Mouse (Mus musculus) heart, postnatal 0 days (tissue): Measurements from ENCODE around the gene Sp100. TPM values are rescaled to one million over a fixed set of nuclear protein-coding genes. Genes with fewer than 3 reads are reported as not detected.
A peak's percentile ranks its signal among the peaks of the same experiment; 100 is the strongest.

Experiments
- ATAC-seq: fragments of 200-750 bp; cut with Nextera tagmentation; 2 replicates; pipeline ENCODE4 v1.8.0; 2017; ENCODE audit warnings: low read depth, moderate number of reproducible peaks, moderate library complexity; ENCODE audit not compliant: insufficient read depth
- DNase-seq: peaks from one replicate; pipeline ENCODE4 v3.0.0-alpha.2; 2016; ENCODE audit warnings: low spot score
- H3K27ac ChIP-seq: fragments of 300-500 bp; sonication (generic); 2 replicates; pipeline ENCODE4 v1.5.1; 2014; ENCODE audit warnings: low read depth, mild to moderate bottlenecking
- H3K27me3 ChIP-seq: fragments of 300-500 bp; sonication (generic); 2 replicates; pipeline ENCODE4 v1.6.1; 2014; ENCODE audit warnings: low read length, mixed read lengths; ENCODE audit not compliant: control insufficient read depth, insufficient read depth
- H3K36me3 ChIP-seq: fragments of 300-500 bp; sonication (generic); replicated peaks from 2 replicates; pipeline ENCODE4 v1.6.1; 2014; ENCODE audit warnings: low read length, mixed read lengths; ENCODE audit not compliant: control insufficient read depth, insufficient read depth
- H3K4me1 ChIP-seq: fragments of 300-500 bp; sonication (generic); 2 replicates; pipeline ENCODE4 v1.6.1; 2014; ENCODE audit warnings: antibody characterized with exemption; ENCODE audit not compliant: control insufficient read depth, insufficient read depth
- H3K4me2 ChIP-seq: fragments of 300-500 bp; sonication (generic); 2 replicates; pipeline ENCODE4 v1.6.1; 2014; ENCODE audit warnings: low read depth, mild to moderate bottlenecking, low read length, moderate library complexity
- H3K4me3 ChIP-seq: fragments of 300-500 bp; sonication (generic); 2 replicates; pipeline ENCODE4 v1.5.1; 2014; ENCODE audit warnings: low read depth, low read length
- H3K9ac ChIP-seq: fragments of 300-500 bp; sonication (generic); replicated peaks from 2 replicates; pipeline ENCODE4 v1.6.1; 2014; ENCODE audit warnings: low read depth, low read length, mixed read lengths
- H3K9me3 ChIP-seq: fragments of 300-500 bp; sonication (generic); replicated peaks from 2 replicates; pipeline ENCODE4 v1.6.1; 2016; ENCODE audit warnings: low read length; ENCODE audit not compliant: control insufficient read depth
- CTCF ChIP-seq: IDR thresholded peaks from 2 replicates; pipeline ENCODE4 v1.5.1; 2016; ENCODE audit warnings: antibody characterized with exemption, control low read depth, low read depth
- EP300 ChIP-seq: IDR thresholded peaks from 2 replicates; pipeline ENCODE4 v1.6.1; 2016; ENCODE audit warnings: antibody characterized with exemption, low read depth
- WGBS: fragments of 180-500 bp; shearing (Covaris S2); extraction: QIAGEN DNeasy Blood & Tissue Kit; methylation state at CpG from one replicate; pipeline ENCODE4 v1.1.7; 2014; 5-methylcytosine and 5-hydroxymethylcytosine counted together
- polyA plus RNA-seq: library from polyadenylated mRNA; unstranded; fragments of >200 nt; fragmentation: Nextera tagmentation; extraction: Ambion mirVana; gene quantifications from 2 replicates; pipeline ENCODE4 v1.2.1, GENCODE M21; 2015
- total RNA-seq: library from RNA; depleted of rRNA; stranded (reverse); fragments of >200 nt; gene quantifications from 2 replicates; pipeline ENCODE4 v1.2.3, GENCODE M21; 2014; ENCODE audit warnings: low replicate concordance

Gene Sp100
- total and polyA plus RNA-seq, 2 experiments from 2014 or later = 7.2 to 9.2 TPM

- no peak for ATAC-seq
- H3K4me1 ChIP-seq = no peaks in the 10 kb centered on the region
- no peak overlapping the region for H3K4me3 ChIP-seq
- TF ChIP-seq EP300 (no peak), CTCF (no peak)
- 30% methylated on average over 2 of the region's 2 CpGs for WGBS
- H3K27me3 ChIP-seq = no peaks in the 10 kb centered on the region
- no peak overlapping the region for H3K9ac ChIP-seq
- no peaks in the 10 kb centered on the region for H3K36me3 ChIP-seq
- no peak overlapping the region for H3K4me2 ChIP-seq
- H3K27ac ChIP-seq = no peak overlapping the region
- DNase-seq = no peak
- no peaks in the 10 kb centered on the region for H3K9me3 ChIP-seq
Measured at GRCm38 (mm10) chr1:85742916-85743505, 93.2 kb downstream of the Sp100 start.

GRCm38 (mm10) chr1:85744539-85744938 lies 94.8 kb downstream of the Sp100 start:
- WGBS = 67% methylated on average over 3 of the region's 3 CpGs
- Histone ChIP-seq H3K9ac (no peak overlapping the region), H3K4me2 (no peak overlapping the region), H3K27me3 (no peaks in the 10 kb centered on the region), H3K27ac (no peak overlapping the region), H3K4me3 (no peak overlapping the region), H3K4me1 (no peaks in the 10 kb centered on the region), H3K9me3 (no peaks in the 10 kb centered on the region), H3K36me3 (no peaks in the 10 kb centered on the region)
- no peak for TF ChIP-seq EP300
- TF ChIP-seq CTCF = no peak
- ATAC-seq = no peak
- DNase-seq = no peak

GRCm38 (mm10) chr1:85746511-85746910 lies 96.7 kb downstream of the Sp100 start:
- no peaks in the 10 kb centered on the region for H3K36me3 ChIP-seq
- no peak overlapping the region for H3K4me2 ChIP-seq
- ATAC-seq (no peak), DNase-seq (no peak)
- no peaks in the 10 kb centered on the region for H3K27me3 ChIP-seq
- H3K27ac ChIP-seq = no peak overlapping the region
- H3K4me1 ChIP-seq = no peaks in the 10 kb centered on the region
- H3K4me3 ChIP-seq = no peak overlapping the region
- 83% methylated on average over 5 of the region's 5 CpGs for WGBS
- H3K9ac ChIP-seq = no peak overlapping the region
- no peak for TF ChIP-seq CTCF
- no peak for TF ChIP-seq EP300
- no peaks in the 10 kb centered on the region for H3K9me3 ChIP-seq

- TF ChIP-seq CTCF (no peak), EP300 (no peak)
- Histone ChIP-seq H3K27me3 (no peaks in the 10 kb centered on the region), H3K4me2 (no peak overlapping the region), H3K4me3 (no peak overlapping the region), H3K9me3 (no peaks in the 10 kb centered on the region), H3K9ac (no peak overlapping the region), H3K4me1 (no peaks in the 10 kb centered on the region; the same call in 1 of the 2 replicates), H3K27ac (no peak overlapping the region), H3K36me3 (no peaks in the 10 kb centered on the region)
- WGBS = 86% methylated on average over 2 of the region's 2 CpGs
- DNase-seq (no peak), ATAC-seq (no peak)
Measured at GRCm38 (mm10) chr1:85749829-85750228, 100.0 kb downstream of the Sp100 start.

- DNase-seq (no peak), ATAC-seq (no peak)
- Histone ChIP-seq H3K9ac (no peak overlapping the region), H3K4me2 (no peak overlapping the region; the same call in 1 of the 2 replicates), H3K27me3 (no peaks in the 10 kb centered on the region), H3K27ac (no peak overlapping the region), H3K4me1 (no peaks in the 10 kb centered on the region; the same call in 1 of the 2 replicates), H3K9me3 (no peaks in the 10 kb centered on the region), H3K4me3 (no peak overlapping the region), H3K36me3 (no peaks in the 10 kb centered on the region)
- WGBS = 71% methylated on average over 4 of the region's 4 CpGs
- TF ChIP-seq EP300 (no peak), CTCF (no peak)
Measured at GRCm38 (mm10) chr1:85750650-85751049, 100.9 kb downstream of the Sp100 start.

- TF ChIP-seq CTCF (no peak), EP300 (no peak)
- Histone ChIP-seq H3K9me3 (no peaks in the 10 kb centered on the region), H3K27me3 (no peaks in the 10 kb centered on the region), H3K4me1 (no peaks in the 10 kb centered on the region; the same call in 1 of the 2 replicates), H3K4me2 (peak overlapping the region; percentile 24; the same call in 1 of the 2 replicates), H3K27ac (peak overlapping the region; percentile 66; the same call in 1 of the 2 replicates), H3K9ac (no peak overlapping the region), H3K4me3 (peak overlapping the region; percentile 12; the same call in 1 of the 2 replicates), H3K36me3 (no peaks in the 10 kb centered on the region)
- 25% methylated on average over 6 of the region's 6 CpGs for WGBS
- DNase-seq (peak; percentile 49), ATAC-seq (peak; percentile 76)
Measured at GRCm38 (mm10) chr1:85751494-85751893, 101.7 kb downstream of the Sp100 start.
